Mouse (Mus musculus) G1E (cell line): ENCODE measurements around the gene Clic4.

Source experiments
- CTCF ChIP-seq: IDR thresholded peaks from 2 replicates; pipeline ENCODE4 v1.5.1; 2012; ENCODE audit warnings: low read depth, low read length, inconsistent platforms, mixed read lengths
- GATA1 ChIP-seq: IDR thresholded peaks from 2 replicates; pipeline ENCODE4 v1.6.1; 2012; ENCODE audit warnings: borderline replicate concordance, low read length, inconsistent platforms, mixed read lengths
- GATA2 ChIP-seq: IDR thresholded peaks from 2 replicates; pipeline ENCODE4 v1.6.1; 2012; ENCODE audit warnings: low read depth, low read length, inconsistent platforms, borderline replicate concordance
- POLR2AphosphoS5 ChIP-seq: IDR thresholded peaks from 2 replicates; pipeline ENCODE4 v1.6.1; 2012; ENCODE audit warnings: low read depth, low read length, inconsistent platforms; ENCODE audit not compliant: insufficient replicate concordance
- TAL1 ChIP-seq: conservative IDR thresholded peaks from 2 replicates; pipeline ENCODE4 v1.6.1; 2012; ENCODE audit warnings: low read depth, low read length, inconsistent platforms, mixed read lengths

DNA sequence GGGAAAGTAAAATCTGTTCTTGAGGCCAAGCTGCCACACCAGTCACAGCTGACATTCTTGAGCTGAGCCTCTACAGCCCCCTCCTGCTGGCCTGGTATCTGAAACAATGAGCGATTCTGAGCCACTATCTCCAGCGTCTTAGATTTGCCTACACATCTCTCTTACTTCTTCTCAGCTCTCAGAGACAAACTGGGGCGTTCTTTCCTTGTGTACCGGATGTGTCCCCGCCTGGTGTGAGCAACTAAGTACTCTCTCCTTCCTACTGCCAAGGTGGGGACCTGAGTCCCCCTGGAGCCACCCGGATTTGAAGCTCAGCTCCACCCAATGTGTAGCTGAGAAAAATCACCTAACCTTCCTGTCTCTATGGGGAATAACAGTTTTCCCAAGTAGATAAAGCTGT is 19.2 kb upstream of the Clic4 start:
- TF ChIP-seq CTCF (no peak), TAL1 (no peak), GATA1 (no peak), POLR2AphosphoS5 (no peak), GATA2 (no peak)
